Mouse (Mus musculus): ENCODE data around the gene Celf5. TPM values are rescaled to one million over a fixed set of nuclear protein-coding genes. Genes with fewer than 3 reads are reported as not detected.

The Celf5 gene
- polyA plus RNA-seq, 1 experiment from 2014 or later, result 60.1 TPM

GRCm38 (mm10) chr10:81460951-81461350 lies 21.6 kb downstream of the Celf5 start:
- Histone ChIP-seq H3K9me3 (ENCODE audit: control insufficient read depth, low read length) (no peaks in the 10 kb centered on the region), H3K4me2 (ENCODE audit: low read length) (no peak overlapping the region), H3K9ac (ENCODE audit: low read depth, low read length) (no peak overlapping the region), H3K4me3 (ENCODE audit: low read length) (no peak overlapping the region), H3K4me1 (ENCODE audit: control insufficient read depth, insufficient read depth, low read depth, low read length) (peaks cover 9% of the 10 kb centered on the region), H3K27ac (ENCODE audit: low read depth, low read length) (no peak overlapping the region), H3K36me3 (ENCODE audit: control insufficient read depth, insufficient read depth, low read length) (peaks cover 12% of the 10 kb centered on the region), H3K27me3 (replicated peaks; ENCODE audit: control insufficient read depth, insufficient read depth, low read length) (peaks cover 27% of the 10 kb centered on the region)
- ATAC-seq, result no peak
- 45% methylated on average over 11 of the region's 11 CpGs for WGBS

GRCm38 (mm10) chr10:81460471-81460870 lies 22.0 kb downstream of the Celf5 start:
- no peak for ATAC-seq
- Histone ChIP-seq H3K9me3 (ENCODE audit: control insufficient read depth, low read length) (no peaks in the 10 kb centered on the region), H3K27me3 (replicated peaks; ENCODE audit: control insufficient read depth, insufficient read depth, low read length) (peaks cover 26% of the 10 kb centered on the region), H3K4me3 (ENCODE audit: low read length) (no peak overlapping the region), H3K27ac (ENCODE audit: low read depth, low read length) (no peak overlapping the region), H3K4me1 (ENCODE audit: control insufficient read depth, insufficient read depth, low read depth, low read length) (peaks cover 9% of the 10 kb centered on the region), H3K4me2 (ENCODE audit: low read length) (no peak overlapping the region), H3K36me3 (ENCODE audit: control insufficient read depth, insufficient read depth, low read length) (peaks cover 8% of the 10 kb centered on the region), H3K9ac (ENCODE audit: low read depth, low read length) (no peak overlapping the region)
- 29% methylated on average over 18 of the region's 20 CpGs for WGBS

- no peaks in the 10 kb centered on the region for H3K9me3 ChIP-seq (ENCODE audit: control insufficient read depth, low read length)
- H3K4me3 ChIP-seq (ENCODE audit: low read length), result no peak overlapping the region
- no peak for ATAC-seq
- H3K36me3 ChIP-seq (ENCODE audit: control insufficient read depth, insufficient read depth, low read length), result peaks cover 8% of the 10 kb centered on the region
- 73% methylated on average over 21 of the region's 21 CpGs for WGBS
- peaks cover 6% of the 10 kb centered on the region for H3K4me1 ChIP-seq (ENCODE audit: control insufficient read depth, insufficient read depth, low read depth, low read length)
- no peak overlapping the region for H3K4me2 ChIP-seq (ENCODE audit: low read length)
- H3K27ac ChIP-seq (ENCODE audit: low read depth, low read length), result no peak overlapping the region
- no peak overlapping the region for H3K9ac ChIP-seq (ENCODE audit: low read depth, low read length)
- H3K27me3 ChIP-seq (replicated peaks; ENCODE audit: control insufficient read depth, insufficient read depth, low read length), result peaks cover 31% of the 10 kb centered on the region
Measured at GRCm38 (mm10) chr10:81459399-81459798, 23.1 kb downstream of the Celf5 start.

GRCm38 (mm10) chr10:81458267-81458666 lies 24.2 kb downstream of the Celf5 start:
- WGBS, result 77% methylated on average over 6 of the region's 6 CpGs
- Histone ChIP-seq H3K4me2 (ENCODE audit: low read length) (no peak overlapping the region), H3K9me3 (ENCODE audit: control insufficient read depth, low read length) (no peaks in the 10 kb centered on the region), H3K4me1 (ENCODE audit: control insufficient read depth, insufficient read depth, low read depth, low read length) (peaks cover 2% of the 10 kb centered on the region; the same call in 1 of the 2 replicates), H3K27ac (ENCODE audit: low read depth, low read length) (no peak overlapping the region), H3K36me3 (ENCODE audit: control insufficient read depth, insufficient read depth, low read length) (peaks cover 8% of the 10 kb centered on the region), H3K9ac (ENCODE audit: low read depth, low read length) (no peak overlapping the region), H3K27me3 (replicated peaks; ENCODE audit: control insufficient read depth, insufficient read depth, low read length) (peaks cover 32% of the 10 kb centered on the region), H3K4me3 (ENCODE audit: low read length) (no peak overlapping the region)
- no peak for ATAC-seq

GRCm38 (mm10) chr10:81457624-81458023 lies 24.9 kb downstream of the Celf5 start:
- peaks cover 8% of the 10 kb centered on the region for H3K36me3 ChIP-seq (ENCODE audit: control insufficient read depth, insufficient read depth, low read length)
- H3K4me2 ChIP-seq (ENCODE audit: low read length), result no peak overlapping the region
- peaks cover 36% of the 10 kb centered on the region for H3K27me3 ChIP-seq (replicated peaks; ENCODE audit: control insufficient read depth, insufficient read depth, low read length)
- peaks cover 2% of the 10 kb centered on the region; the same call in 1 of the 2 replicates for H3K4me1 ChIP-seq (ENCODE audit: control insufficient read depth, insufficient read depth, low read depth, low read length)
- no peak overlapping the region for H3K9ac ChIP-seq (ENCODE audit: low read depth, low read length)
- H3K9me3 ChIP-seq (ENCODE audit: control insufficient read depth, low read length), result no peaks in the 10 kb centered on the region
- H3K4me3 ChIP-seq (ENCODE audit: low read length), result no peak overlapping the region
- no peak overlapping the region for H3K27ac ChIP-seq (ENCODE audit: low read depth, low read length)
- WGBS, result 90% methylated on average over 8 of the region's 8 CpGs
- no peak for ATAC-seq

- Histone ChIP-seq H3K4me3 (ENCODE audit: low read length) (no peak overlapping the region), H3K9me3 (ENCODE audit: control insufficient read depth, low read length) (no peaks in the 10 kb centered on the region), H3K9ac (ENCODE audit: low read depth, low read length) (no peak overlapping the region; the same call in 1 of the 2 replicates), H3K36me3 (ENCODE audit: control insufficient read depth, insufficient read depth, low read length) (peaks cover 3% of the 10 kb centered on the region; the same call in 1 of the 2 replicates), H3K4me1 (ENCODE audit: control insufficient read depth, insufficient read depth, low read depth, low read length) (peaks cover 2% of the 10 kb centered on the region; the same call in 1 of the 2 replicates), H3K27me3 (replicated peaks; ENCODE audit: control insufficient read depth, insufficient read depth, low read length) (peaks cover 36% of the 10 kb centered on the region), H3K27ac (ENCODE audit: low read depth, low read length) (no peak overlapping the region), H3K4me2 (ENCODE audit: low read length) (no peak overlapping the region)
- ATAC-seq, result no peak
- WGBS, result 57% methylated on average over 12 of the region's 12 CpGs
Measured at GRCm38 (mm10) chr10:81456983-81457563, 25.4 kb downstream of the Celf5 start.

GRCm38 (mm10) chr10:81455181-81455895 lies 27.2 kb downstream of the Celf5 start, which contains the start of gene Nfic:
Gene Nfic, minus strand, starts transcription at chr10:81455635.
- Histone ChIP-seq H3K27me3 (replicated peaks; ENCODE audit: control insufficient read depth, insufficient read depth, low read length) (peaks cover 39% of the 10 kb centered on the region), H3K9ac (ENCODE audit: low read depth, low read length) (no peak within 1 kb of the TSS), H3K27ac (ENCODE audit: low read depth, low read length) (no peak within 1 kb of the TSS), H3K4me2 (ENCODE audit: low read length) (no peak within 1 kb of the TSS), H3K4me1 (ENCODE audit: control insufficient read depth, insufficient read depth, low read depth, low read length) (no peaks in the 10 kb centered on the region), H3K4me3 (ENCODE audit: low read length) (no peak within 1 kb of the TSS), H3K9me3 (ENCODE audit: control insufficient read depth, low read length) (no peaks in the 10 kb centered on the region), H3K36me3 (ENCODE audit: control insufficient read depth, insufficient read depth, low read length) (no peaks in the 10 kb centered on the region)
- no peak for ATAC-seq
- 61% methylated on average over 27 of the region's 28 CpGs for WGBS

- WGBS, result 78% methylated on average over 2 of the region's 2 CpGs
- no peak overlapping the region for H3K9ac ChIP-seq (ENCODE audit: low read depth, low read length)
- H3K9me3 ChIP-seq (ENCODE audit: control insufficient read depth, low read length), result no peaks in the 10 kb centered on the region
- H3K27ac ChIP-seq (ENCODE audit: low read depth, low read length), result no peak overlapping the region
- no peaks in the 10 kb centered on the region for H3K36me3 ChIP-seq (ENCODE audit: control insufficient read depth, insufficient read depth, low read length)
- H3K4me1 ChIP-seq (ENCODE audit: control insufficient read depth, insufficient read depth, low read depth, low read length), result no peaks in the 10 kb centered on the region
- H3K27me3 ChIP-seq (replicated peaks; ENCODE audit: control insufficient read depth, insufficient read depth, low read length), result peaks cover 39% of the 10 kb centered on the region
- no peak overlapping the region for H3K4me2 ChIP-seq (ENCODE audit: low read length)
- H3K4me3 ChIP-seq (ENCODE audit: low read length), result no peak overlapping the region
- no peak for ATAC-seq
Measured at GRCm38 (mm10) chr10:81454106-81454505, 28.4 kb downstream of the Celf5 start.

- Histone ChIP-seq H3K9me3 (ENCODE audit: control insufficient read depth, low read length) (no peaks in the 10 kb centered on the region), H3K27ac (ENCODE audit: low read depth, low read length) (no peak overlapping the region), H3K4me3 (ENCODE audit: low read length) (no peak overlapping the region), H3K4me2 (ENCODE audit: low read length) (no peak overlapping the region), H3K9ac (ENCODE audit: low read depth, low read length) (no peak overlapping the region), H3K27me3 (replicated peaks; ENCODE audit: control insufficient read depth, insufficient read depth, low read length) (peaks cover 39% of the 10 kb centered on the region), H3K36me3 (ENCODE audit: control insufficient read depth, insufficient read depth, low read length) (no peaks in the 10 kb centered on the region), H3K4me1 (ENCODE audit: control insufficient read depth, insufficient read depth, low read depth, low read length) (no peaks in the 10 kb centered on the region)
- no peak for ATAC-seq
- WGBS, result 6% methylated on average over 14 of the region's 14 CpGs
Measured at GRCm38 (mm10) chr10:81452947-81453288, 29.6 kb downstream of the Celf5 start.
